8 mouse cellular contexts compared by ENCODE assay signal in the genomic region with DNA sequence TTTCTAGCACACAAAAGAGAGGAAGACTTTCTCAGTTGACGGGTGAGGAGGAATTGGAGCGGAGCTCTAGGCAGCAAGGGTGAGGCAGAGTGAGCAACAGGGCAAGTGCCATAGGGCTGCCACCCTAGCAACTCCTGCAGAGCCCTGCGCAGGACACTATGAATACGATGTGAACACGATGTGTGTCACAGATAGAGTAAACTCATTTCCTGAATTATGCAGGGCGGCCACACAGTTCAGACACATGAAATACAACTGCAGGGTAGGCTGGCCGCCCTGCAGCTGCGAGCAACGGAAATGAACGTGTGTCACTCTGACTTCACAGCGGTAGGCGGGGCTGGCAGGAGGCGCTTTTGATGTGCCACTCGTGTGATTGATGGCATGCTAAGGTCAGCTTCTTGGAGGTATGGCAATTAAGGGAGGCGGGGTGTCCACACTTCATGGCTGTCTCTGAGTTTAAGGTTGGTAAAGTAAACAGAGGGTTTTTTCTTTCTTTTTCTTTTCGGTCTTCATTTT.
DNase-seq lines count a peak whose midpoint lies in the region; ATAC-seq and TF ChIP-seq lines count a peak whose summit lies in the region.

No protein-coding gene starts in this region.

- no peak overlapping the region for H3K4me2 ChIP-seq in embryonic facial prominence, embryonic 11.5 days (ENCODE audit: low read depth, low read length)
- H3K4me2 ChIP-seq in kidney, embryonic 14.5 days (replicated peaks; ENCODE audit: low read depth, low read length) = peak overlapping the region; percentile 36
- H3K4me2 ChIP-seq in lung, postnatal 0 days (replicated peaks; ENCODE audit: low read depth, low read length) = peak overlapping the region; percentile 37

- no peak for TF ChIP-seq CTCF in lung, postnatal 0 days (IDR thresholded peaks at IDR 0.05)
- TF ChIP-seq CTCF in layer of hippocampus, adult 2 months (conservative IDR thresholded peaks at IDR 0.05) = no peak

- H3K4me1 ChIP-seq in embryonic facial prominence, embryonic 11.5 days (ENCODE audit: control insufficient read depth, insufficient read depth, low read length) = no peaks in the 10 kb centered on the region
- peaks cover 24% of the 10 kb centered on the region for H3K4me1 ChIP-seq in kidney, embryonic 14.5 days (ENCODE audit: control insufficient read depth, insufficient read depth, low read length)
- H3K4me1 ChIP-seq in lung, postnatal 0 days (ENCODE audit: insufficient read depth, low read depth, low read length) = peaks cover 5% of the 10 kb centered on the region; the same call in 1 of the 2 replicates

- peak; percentile 36 to 55 for DNase-seq in adrenal gland, adult 18-20 months (ENCODE audit: low spot score in 2 of 2)
- DNase-seq in embryonic facial prominence, embryonic 11.5 days (ENCODE audit: low spot score) = peak; percentile 60
- peak; percentile 74 for DNase-seq in lung, postnatal 0 days (ENCODE audit: low spot score)
- peak; percentile 46 to 73 for DNase-seq in spleen, postnatal 4 days (ENCODE audit: low spot score in 2 of 2)
- no peak for DNase-seq in frontal cortex, adult 2 months (ENCODE audit: extremely low spot score in 1 of 2, low spot score in 1 of 2)
- no peak for DNase-seq in gastrocnemius, postnatal 10 days
- DNase-seq in layer of hippocampus, adult 2 months (ENCODE audit: low spot score in 2 of 2) = no peak

- ATAC-seq in embryonic facial prominence, embryonic 11.5 days (replicated peaks; ENCODE audit: insufficient number of reproducible peaks, low FRiP score, low TSS enrichment, low read depth) = peak; percentile 49
- peak; percentile 82 for ATAC-seq in kidney, embryonic 14.5 days (ENCODE audit: low FRiP score, low TSS enrichment)
- ATAC-seq in lung, postnatal 0 days = peak; percentile 79

- no peak overlapping the region for H3K4me3 ChIP-seq in embryonic facial prominence, embryonic 11.5 days (ENCODE audit: low read depth, low read length)
- H3K4me3 ChIP-seq in kidney, embryonic 14.5 days (ENCODE audit: low read length) = no peak overlapping the region; the same call in 1 of the 2 replicates
- H3K4me3 ChIP-seq in lung, postnatal 0 days (ENCODE audit: low read depth, low read length) = no peak overlapping the region
- H3K4me3 ChIP-seq in layer of hippocampus, adult 2 months = no peak overlapping the region

- H3K9ac ChIP-seq in embryonic facial prominence, embryonic 11.5 days (replicated peaks; ENCODE audit: low read length) = 0 out of 2 replicates have a peak overlapping the region, but pooled peaks have one; percentile 6
- no peak overlapping the region for H3K9ac ChIP-seq in kidney, embryonic 14.5 days (ENCODE audit: low read depth, low read length)
- H3K9ac ChIP-seq in lung, postnatal 0 days (replicated peaks; ENCODE audit: low read depth) = no peak overlapping the region

- no peaks in the 10 kb centered on the region for H3K27me3 ChIP-seq in embryonic facial prominence, embryonic 11.5 days (ENCODE audit: control insufficient read depth, insufficient read depth, low read length)
- 0 out of 2 replicates have a peak, but pooled peaks cover 3% of the 10 kb centered on the region for H3K27me3 ChIP-seq in kidney, embryonic 14.5 days (ENCODE audit: control insufficient read depth, insufficient read depth, low read length)
- no peaks in the 10 kb centered on the region for H3K27me3 ChIP-seq in lung, postnatal 0 days (replicated peaks; ENCODE audit: insufficient read depth, low read length)

- peak overlapping the region; percentile 59 for H3K27ac ChIP-seq in embryonic facial prominence, embryonic 11.5 days (replicated peaks; ENCODE audit: low read depth, low read length)
- H3K27ac ChIP-seq in kidney, embryonic 14.5 days (ENCODE audit: low read depth, low read length) = peak overlapping the region; percentile 38; the same call in 1 of the 2 replicates
- no peak overlapping the region for H3K27ac ChIP-seq in lung, postnatal 0 days (ENCODE audit: low read length)
- H3K27ac ChIP-seq in layer of hippocampus, adult 2 months = no peak overlapping the region

- H3K9me3 ChIP-seq in embryonic facial prominence, embryonic 11.5 days (replicated peaks; ENCODE audit: control insufficient read depth, low read length) = no peaks in the 10 kb centered on the region
- H3K9me3 ChIP-seq in kidney, embryonic 14.5 days (ENCODE audit: control insufficient read depth, low read length) = no peaks in the 10 kb centered on the region
- H3K9me3 ChIP-seq in lung, postnatal 0 days (ENCODE audit: low read length) = no peaks in the 10 kb centered on the region

- H3K36me3 ChIP-seq in embryonic facial prominence, embryonic 11.5 days (replicated peaks; ENCODE audit: control insufficient read depth, insufficient read depth, low read depth, low read length) = no peaks in the 10 kb centered on the region
- H3K36me3 ChIP-seq in kidney, embryonic 14.5 days (ENCODE audit: control insufficient read depth, insufficient read depth, low read length) = no peaks in the 10 kb centered on the region
- no peaks in the 10 kb centered on the region for H3K36me3 ChIP-seq in lung, postnatal 0 days (ENCODE audit: insufficient read depth, low read length)

- WGBS in embryonic facial prominence, embryonic 11.5 days = 42% methylated on average over 16 of the region's 16 CpGs
- 5% methylated on average over 16 of the region's 16 CpGs for WGBS in kidney, embryonic 14.5 days
- WGBS in lung, postnatal 0 days = 8% methylated on average over 16 of the region's 16 CpGs

- no peak for TF ChIP-seq EP300 in lung, postnatal 0 days (IDR thresholded peaks at IDR 0.05)

Comparison
In these comparisons a context has a peak if more than half of its experiments do, and no peak if none do; other contexts are left out.
1. DNase-seq: peak in adrenal gland, adult 18-20 months (2 of 2), embryonic facial prominence, embryonic 11.5 days (single experiment), lung, postnatal 0 days (single experiment) and spleen, postnatal 4 days (2 of 2); none in frontal cortex, adult 2 months (0 of 2), gastrocnemius, postnatal 10 days (single experiment) and layer of hippocampus, adult 2 months (0 of 2).
2. H3K27ac ChIP-seq: peak in embryonic facial prominence, embryonic 11.5 days (single experiment) and kidney, embryonic 14.5 days (single experiment); none in lung, postnatal 0 days (single experiment) and layer of hippocampus, adult 2 months (single experiment).
3. Peak in every context shown above with its lines, with median percentiles within 50 percentile points of each other: ATAC-seq.